Mouse (Mus musculus): ENCODE data around the gene Ppil4. TPM values are rescaled to one million over a fixed set of nuclear protein-coding genes. Genes with fewer than 3 reads are reported as not detected.
"Not testable (repeated sequence)": the region's sequence is repeated elsewhere in the genome, so short reads cannot be mapped to it uniquely, and the experiment has no call there.

The Ppil4 gene
- total and polyA plus RNA-seq, 3 experiments, result 26.4 to 45.9 (median 41.5) TPM

DNA sequence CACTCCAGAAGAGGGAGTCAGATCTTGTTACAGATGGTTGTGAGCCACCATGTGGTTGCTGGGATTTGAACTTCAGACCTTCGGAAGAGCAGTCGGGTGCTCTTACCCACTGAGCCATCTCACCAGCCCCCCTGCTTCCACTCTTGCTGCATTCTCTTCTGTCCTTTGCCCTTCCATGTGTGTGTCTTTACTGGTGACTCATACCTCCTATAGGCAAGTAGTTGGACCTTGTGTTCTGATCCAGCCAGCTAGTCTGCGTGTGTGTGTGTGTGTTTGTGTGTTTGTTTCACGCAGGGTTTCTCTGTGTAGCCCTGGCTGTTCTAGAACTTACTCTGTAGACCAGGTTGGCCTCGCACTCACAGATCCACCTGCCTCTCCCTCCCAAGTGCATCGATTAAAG lies 47.2 kb upstream of the Ppil4 start:
- in situ Hi-C loops (cut with MboI; ENCODE audit: low pct_ligation_motif_present, low pct_unique_long_range_greater_than_20kb, low sequenced_read_pairs); dilution Hi-C loops (cut with MboI; ENCODE audit: extremely low pct_ligation_motif_present, extremely low pct_unique_long_range_greater_than_20kb, low sequenced_read_pairs); H3K79me2 ChIP-seq (replicated peaks; ENCODE audit: control insufficient read depth, extremely low read depth, insufficient read depth, poor library complexity, severe bottlenecking); H3K9ac ChIP-seq (ENCODE audit: insufficient read depth, low read depth); H3K4me1 ChIP-seq (ENCODE audit: control insufficient read depth in 1 of 2, insufficient read depth in 2 of 2); H3K4me3 ChIP-seq (replicated peaks in 1 of 3; ENCODE audit: low read depth in 2 of 3, low read length in 2 of 3, poor library complexity in 1 of 3); H3K9me3 ChIP-seq (replicated peaks; ENCODE audit: low read length); DNase-seq (ENCODE audit: extremely low read depth); H3K27ac ChIP-seq (ENCODE audit: insufficient read depth, low read depth); H3K4me2 ChIP-seq (ENCODE audit: insufficient read depth, low read depth, poor library complexity, severe bottlenecking); H3K27me3 ChIP-seq (replicated peaks): not testable (repeated sequence)
- H3K36me3 ChIP-seq (replicated peaks in 1 of 2; ENCODE audit: control insufficient read depth in 1 of 2, insufficient read depth in 1 of 2, low read length in 1 of 2), result peaks cover 46 to 85% of the 10 kb centered on the region in 2 experiments

DNA sequence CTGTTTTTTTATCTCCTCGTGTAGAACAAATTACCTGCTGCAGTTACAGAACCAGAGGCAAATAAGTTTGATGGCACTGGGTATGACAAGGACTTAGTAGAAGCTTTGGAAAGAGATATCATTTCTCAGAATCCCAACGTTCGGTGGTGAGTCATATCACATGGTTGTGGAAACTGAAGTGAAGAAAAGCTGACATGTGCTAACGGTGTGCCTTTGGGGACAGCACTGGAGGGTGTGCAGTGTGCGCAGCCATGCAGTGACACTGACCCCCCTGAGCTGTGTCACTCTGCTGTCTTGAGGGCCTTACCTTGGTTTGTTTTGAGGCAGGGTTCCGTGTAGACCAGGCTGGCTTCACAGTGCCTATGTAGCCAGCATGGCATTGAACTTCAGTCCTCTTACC lies 43.9 kb upstream of the Ppil4 start:
- Histone ChIP-seq H3K4me2 (ENCODE audit: insufficient read depth, low read depth, poor library complexity, severe bottlenecking) (no peak overlapping the region), H3K9me3 (replicated peaks; ENCODE audit: low read length) (no peaks in the 10 kb centered on the region), H3K79me2 (replicated peaks; ENCODE audit: control insufficient read depth, extremely low read depth, insufficient read depth, poor library complexity, severe bottlenecking) (no peaks in the 10 kb centered on the region), H3K4me1 (ENCODE audit: control insufficient read depth in 1 of 2, insufficient read depth in 2 of 2) (no peaks in the 10 kb centered on the region), H3K36me3 (replicated peaks in 1 of 2; ENCODE audit: control insufficient read depth in 1 of 2, insufficient read depth in 1 of 2, low read length in 1 of 2) (peaks cover 50 to 83% of the 10 kb centered on the region in 2 experiments), H3K27me3 (replicated peaks) (no peaks in the 10 kb centered on the region), H3K4me3 (replicated peaks in 1 of 3; ENCODE audit: low read depth in 2 of 3, low read length in 2 of 3, poor library complexity in 1 of 3) (no peak overlapping the region), H3K9ac (ENCODE audit: insufficient read depth, low read depth) (no peak overlapping the region), H3K27ac (ENCODE audit: insufficient read depth, low read depth) (no peak overlapping the region)
- TF ChIP-seq NRF1 (IDR thresholded peaks at IDR 0.05; ENCODE audit: low read depth, low read length), result no peak
- DNase-seq (ENCODE audit: extremely low read depth), result no peak
- dilution Hi-C loops (cut with MboI; ENCODE audit: extremely low pct_ligation_motif_present, extremely low pct_unique_long_range_greater_than_20kb, low sequenced_read_pairs) (no loop called here), in situ Hi-C loops (cut with MboI; ENCODE audit: low pct_ligation_motif_present, low pct_unique_long_range_greater_than_20kb, low sequenced_read_pairs) (no loop called here)

GRCm38 (mm10) chr10:7757544-7757943 lies 35.1 kb upstream of the Ppil4 start:
- in situ Hi-C loops (cut with MboI; ENCODE audit: low pct_ligation_motif_present, low pct_unique_long_range_greater_than_20kb, low sequenced_read_pairs) (no loop called here), dilution Hi-C loops (cut with MboI; ENCODE audit: extremely low pct_ligation_motif_present, extremely low pct_unique_long_range_greater_than_20kb, low sequenced_read_pairs) (no loop called here)
- Histone ChIP-seq H3K27me3 (replicated peaks) (no peaks in the 10 kb centered on the region), H3K9me3 (replicated peaks; ENCODE audit: low read length) (no peaks in the 10 kb centered on the region), H3K27ac (ENCODE audit: insufficient read depth, low read depth) (no peak overlapping the region), H3K4me1 (ENCODE audit: control insufficient read depth in 1 of 2, insufficient read depth in 2 of 2) (no peaks in the 10 kb centered on the region), H3K79me2 (replicated peaks; ENCODE audit: control insufficient read depth, extremely low read depth, insufficient read depth, poor library complexity, severe bottlenecking) (no peaks in the 10 kb centered on the region), H3K4me2 (ENCODE audit: insufficient read depth, low read depth, poor library complexity, severe bottlenecking) (no peak overlapping the region), H3K9ac (ENCODE audit: insufficient read depth, low read depth) (no peak overlapping the region), H3K36me3 (replicated peaks in 1 of 2; ENCODE audit: control insufficient read depth in 1 of 2, insufficient read depth in 1 of 2, low read length in 1 of 2) (peaks cover 49 to 84% of the 10 kb centered on the region in 2 experiments), H3K4me3 (replicated peaks in 1 of 3; ENCODE audit: low read depth in 2 of 3, low read length in 2 of 3, poor library complexity in 1 of 3) (no peak overlapping the region)
- no peak for TF ChIP-seq RAD21 (IDR thresholded peaks at IDR 0.05; ENCODE audit: low read depth, low read length)
- no peak for TF ChIP-seq USF2 (conservative IDR thresholded peaks at IDR 0.05; ENCODE audit: low read depth, low read length)
- TF ChIP-seq MEF2A (IDR thresholded peaks at IDR 0.05; ENCODE audit: borderline replicate concordance, low read depth, low read length), result no peak
- no peak for TF ChIP-seq MAX (IDR thresholded peaks at IDR 0.05; ENCODE audit: low read length)
- no peak for TF ChIP-seq SIN3A (IDR thresholded peaks at IDR 0.05; ENCODE audit: low read length)
- no peak for TF ChIP-seq NELFE (IDR thresholded peaks at IDR 0.05; ENCODE audit: low read depth, low read length)
- TF ChIP-seq ZMIZ1 (IDR thresholded peaks at IDR 0.05; ENCODE audit: low read depth, low read length), result no peak
- TF ChIP-seq NRF1 (IDR thresholded peaks at IDR 0.05; ENCODE audit: low read depth, low read length), result no peak
- TF ChIP-seq ETS1 (conservative IDR thresholded peaks at IDR 0.05; ENCODE audit: low read depth, low read length), result no peak
- no peak for TF ChIP-seq JUN (IDR thresholded peaks at IDR 0.05; ENCODE audit: insufficient read depth, low read depth, low read length)
- no peak for TF ChIP-seq KAT2A (IDR thresholded peaks at IDR 0.05; ENCODE audit: insufficient replicate concordance, low read length)
- TF ChIP-seq BHLHE40 (IDR thresholded peaks at IDR 0.05; ENCODE audit: low read depth, low read length), result no peak
- no peak for TF ChIP-seq MXI1 (IDR thresholded peaks at IDR 0.05; ENCODE audit: low read depth, low read length)
- TF ChIP-seq GABPA (IDR thresholded peaks at IDR 0.05; ENCODE audit: insufficient replicate concordance, low read depth, low read length), result no peak
- TF ChIP-seq MYC (IDR thresholded peaks at IDR 0.05; ENCODE audit: low read depth, low read length), result no peak
- TF ChIP-seq E2F4 (IDR thresholded peaks at IDR 0.05; ENCODE audit: insufficient replicate concordance, low read depth, low read length), result no peak
- TF ChIP-seq ELF1 (IDR thresholded peaks at IDR 0.05; ENCODE audit: low read depth, low read length), result no peak
- TF ChIP-seq IRF4 (IDR thresholded peaks at IDR 0.05; ENCODE audit: low read depth, low read length), result no peak
- TF ChIP-seq PAX5 (IDR thresholded peaks at IDR 0.05; ENCODE audit: low read length), result no peak
- no peak for DNase-seq (ENCODE audit: extremely low read depth)
